Mouse (Mus musculus): Measurements from ENCODE around the gene Ndst2.

DNA sequence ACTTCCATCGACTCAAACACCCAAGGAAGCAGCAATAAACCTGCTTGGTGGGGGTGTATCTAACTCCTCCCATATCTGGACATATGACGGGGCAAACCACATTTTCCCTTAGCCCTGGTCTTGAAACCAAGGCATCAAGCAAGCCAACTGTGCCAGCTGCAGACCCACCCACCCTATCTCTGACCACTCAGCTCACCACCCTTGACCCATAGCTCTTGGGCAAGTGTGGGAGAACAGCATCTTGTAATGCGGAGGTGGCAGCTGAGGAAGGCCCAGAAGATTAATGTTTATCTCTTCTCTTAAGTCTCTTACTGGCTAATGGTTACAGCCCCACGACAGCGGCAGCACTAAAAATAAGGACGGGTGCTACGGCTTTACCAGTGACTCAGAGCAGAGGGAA, 48.5 kb upstream of the Ndst2 start:
- TF ChIP-seq TCF3 (IDR thresholded peaks at IDR 0.05; ENCODE audit: insufficient read length, low read depth) = peak; percentile 72
- TF ChIP-seq MYOD1 (IDR thresholded peaks at IDR 0.05; ENCODE audit: control insufficient read depth in 1 of 3, insufficient read length in 2 of 3, low read depth in 2 of 3) = peak; percentile 16 to 96 (median 89)
- TF ChIP-seq POLR2A (IDR thresholded peaks at IDR 0.05; ENCODE audit: insufficient read length, low read depth) = no peak
- peak; percentile 43; the same call in 1 of the 2 replicates for TF ChIP-seq CEBPB (IDR thresholded peaks at IDR 0.05; ENCODE audit: insufficient read depth, poor library complexity, severe bottlenecking)
- TF ChIP-seq MAX (IDR thresholded peaks at IDR 0.05; ENCODE audit: low read depth) = no peak
- TF ChIP-seq MYOG (IDR thresholded peaks at IDR 0.05; ENCODE audit: control insufficient read depth in 1 of 3, insufficient read depth in 1 of 3, insufficient read length in 2 of 3, low read depth in 2 of 3) = peak; percentile 71 to 97 (median 90)
- TF ChIP-seq POLR2AphosphoS2 (IDR thresholded peaks at IDR 0.05; ENCODE audit: insufficient read length, low read depth) = no peak
- TF ChIP-seq USF1 (IDR thresholded peaks at IDR 0.05; ENCODE audit: low read depth) = no peak
- TF ChIP-seq TCF12 (IDR thresholded peaks at IDR 0.05; ENCODE audit: insufficient read depth, poor library complexity, severe bottlenecking) = peak; percentile 74

Measured in myocyte (in vitro differentiated cells).